Mouse (Mus musculus): ENCODE data around the gene Pde4a. TPM values are rescaled to one million over a fixed set of nuclear protein-coding genes. Genes with fewer than 3 reads are reported as not detected.

Gene Pde4a
- polyA plus RNA-seq (2012; rRNA removed) = 77.0 and 80.1 TPM in 2 replicates

DNA sequence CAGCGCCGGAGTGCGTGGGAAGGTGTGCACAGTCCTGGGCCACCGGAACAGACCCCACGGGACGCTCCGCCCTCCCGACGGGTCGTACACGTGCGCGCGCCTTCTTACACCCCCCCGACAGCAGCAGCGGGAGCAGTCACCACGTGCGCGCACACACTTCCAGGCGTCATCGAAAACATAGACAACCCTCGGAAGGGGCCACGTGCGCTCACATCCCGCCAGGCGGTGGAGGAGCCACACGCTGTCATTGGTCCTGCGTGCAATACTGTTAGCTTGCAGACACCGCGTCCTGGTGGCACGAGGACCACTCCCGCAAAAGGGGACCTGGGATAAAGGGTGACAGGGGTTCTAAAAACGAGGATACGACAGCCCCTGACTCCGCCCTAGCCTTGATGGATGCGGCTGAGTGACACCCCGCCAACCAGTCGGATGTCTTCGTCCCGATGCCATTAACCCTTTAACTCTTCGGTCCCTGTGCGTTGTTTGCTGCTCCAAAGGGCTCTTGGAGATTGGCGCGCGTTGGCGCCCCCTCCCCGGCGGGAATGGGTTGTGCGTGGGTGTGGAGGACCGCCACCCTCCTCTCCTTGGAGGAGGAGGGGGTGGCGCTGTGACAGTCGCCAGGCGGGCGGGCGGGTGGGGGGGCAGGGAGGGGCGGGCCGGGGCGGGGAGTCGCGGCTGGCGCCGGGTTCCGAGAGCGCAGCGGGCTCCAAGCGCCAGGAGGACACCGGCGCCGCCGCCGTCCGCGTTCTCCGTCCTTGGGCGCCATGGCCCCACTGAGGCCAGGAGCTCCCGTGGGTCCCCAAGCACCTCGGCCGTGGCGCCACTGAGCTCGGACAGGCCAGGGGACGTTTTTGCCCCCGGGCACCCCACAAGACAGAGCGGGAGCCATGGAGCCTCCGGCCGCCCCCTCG lies at the start of gene Pde4a:
Pde4a (plus strand) TSS at position 674 of the 911 bp plus-strand sequence.
- Histone ChIP-seq H3K27ac (ENCODE audit: insufficient read depth, low read length) (peak within 1 kb of the TSS; percentile 93), H3K4me1 (ENCODE audit: control insufficient read depth, insufficient read depth, low read length) (peaks cover 1% of the 10 kb centered on the region; the same call in 1 of the 2 replicates), H3K4me3 (ENCODE audit: insufficient read depth, low read length) (peak within 1 kb of the TSS; percentile 28)
- peak; percentile 59; the same call in 1 of the 2 replicates for TF ChIP-seq POLR2A (IDR thresholded peaks at IDR 0.05; ENCODE audit: extremely low read depth, insufficient read depth, low read length)
- no peak for TF ChIP-seq CTCF (IDR thresholded peaks at IDR 0.05; ENCODE audit: extremely low read depth, insufficient read depth, low read length)

DNA sequence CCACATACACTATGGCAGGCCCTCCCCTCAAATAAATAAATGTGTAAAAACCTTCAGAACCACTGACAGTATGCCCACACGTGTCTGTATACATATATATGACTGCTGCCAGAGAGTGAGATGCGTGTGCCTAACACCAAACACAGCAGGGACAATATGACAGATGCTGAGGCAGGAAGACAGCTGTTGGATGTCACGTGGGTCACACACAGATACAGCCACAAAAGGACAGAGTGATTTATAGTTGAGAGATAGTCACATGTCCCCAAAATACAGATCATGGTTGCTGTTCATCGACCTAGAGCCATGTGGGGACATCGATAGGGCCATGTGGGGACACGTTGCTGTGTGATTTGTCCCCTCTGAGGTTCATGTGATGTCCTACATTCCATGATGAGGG lies 48.4 kb upstream of the Pde4a start:
- TF ChIP-seq CTCF (IDR thresholded peaks at IDR 0.05; ENCODE audit: extremely low read depth, insufficient read depth, low read length) (no peak), POLR2A (IDR thresholded peaks at IDR 0.05; ENCODE audit: extremely low read depth, insufficient read depth, low read length) (no peak)
- H3K27ac ChIP-seq (ENCODE audit: insufficient read depth, low read length) = no peak overlapping the region
- no peaks in the 10 kb centered on the region for H3K4me1 ChIP-seq (ENCODE audit: control insufficient read depth, insufficient read depth, low read length)
- no peak overlapping the region for H3K4me3 ChIP-seq (ENCODE audit: insufficient read depth, low read length)

DNA sequence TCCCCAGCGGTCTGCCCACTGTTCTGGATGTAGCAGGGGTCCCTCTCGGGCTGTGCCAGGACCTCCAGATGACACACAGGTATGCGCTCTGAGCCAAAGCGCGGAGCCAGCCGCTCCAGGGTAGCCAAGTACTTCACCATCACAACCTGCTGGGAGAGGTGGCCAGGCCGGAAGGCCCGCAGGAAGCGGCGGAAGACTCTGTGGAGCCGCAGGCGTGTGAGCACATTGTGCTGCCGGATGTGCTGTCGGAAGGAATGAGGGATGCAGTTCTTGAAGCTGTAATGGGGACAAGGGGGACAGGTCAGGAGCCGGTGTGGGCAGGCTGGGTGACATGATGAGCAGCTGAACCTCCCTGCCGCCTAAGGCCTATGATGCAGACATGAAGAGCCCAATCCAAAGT lies 44.0 kb upstream of the Pde4a start:
- TF ChIP-seq POLR2A (IDR thresholded peaks at IDR 0.05; ENCODE audit: extremely low read depth, insufficient read depth, low read length) (no peak), CTCF (IDR thresholded peaks at IDR 0.05; ENCODE audit: extremely low read depth, insufficient read depth, low read length) (no peak)

DNA sequence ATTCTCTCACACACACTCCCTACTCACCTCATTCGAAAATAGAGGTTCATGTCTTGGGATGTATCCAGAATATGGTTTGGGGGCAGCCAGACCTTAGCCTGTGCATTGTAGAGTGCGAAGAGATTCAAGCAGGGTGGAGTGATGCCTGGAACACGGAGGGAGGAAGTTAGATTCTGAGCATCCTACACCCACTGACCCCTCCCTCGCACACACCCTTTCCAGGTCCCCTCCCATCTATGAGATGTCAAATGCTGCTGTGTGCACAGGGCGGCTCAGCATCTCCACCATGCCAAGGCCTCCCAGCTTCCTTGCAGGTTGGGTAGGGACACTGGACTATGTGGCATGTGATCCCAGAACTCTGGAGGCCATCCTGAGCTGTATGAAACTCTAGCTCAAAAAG lies 40.7 kb upstream of the Pde4a start:
- Histone ChIP-seq H3K27ac (ENCODE audit: insufficient read depth, low read length) (no peak overlapping the region), H3K4me1 (ENCODE audit: control insufficient read depth, insufficient read depth, low read length) (no peaks in the 10 kb centered on the region), H3K4me3 (ENCODE audit: insufficient read depth, low read length) (no peak overlapping the region)
- no peak for TF ChIP-seq CTCF (IDR thresholded peaks at IDR 0.05; ENCODE audit: extremely low read depth, insufficient read depth, low read length)

More for the DNA sequence above, 44.0 kb upstream of the Pde4a start:
- Histone ChIP-seq H3K27ac (ENCODE audit: insufficient read depth, low read length) (no peak overlapping the region), H3K4me1 (ENCODE audit: control insufficient read depth, insufficient read depth, low read length) (no peaks in the 10 kb centered on the region), H3K4me3 (ENCODE audit: insufficient read depth, low read length) (no peak overlapping the region)

DNA sequence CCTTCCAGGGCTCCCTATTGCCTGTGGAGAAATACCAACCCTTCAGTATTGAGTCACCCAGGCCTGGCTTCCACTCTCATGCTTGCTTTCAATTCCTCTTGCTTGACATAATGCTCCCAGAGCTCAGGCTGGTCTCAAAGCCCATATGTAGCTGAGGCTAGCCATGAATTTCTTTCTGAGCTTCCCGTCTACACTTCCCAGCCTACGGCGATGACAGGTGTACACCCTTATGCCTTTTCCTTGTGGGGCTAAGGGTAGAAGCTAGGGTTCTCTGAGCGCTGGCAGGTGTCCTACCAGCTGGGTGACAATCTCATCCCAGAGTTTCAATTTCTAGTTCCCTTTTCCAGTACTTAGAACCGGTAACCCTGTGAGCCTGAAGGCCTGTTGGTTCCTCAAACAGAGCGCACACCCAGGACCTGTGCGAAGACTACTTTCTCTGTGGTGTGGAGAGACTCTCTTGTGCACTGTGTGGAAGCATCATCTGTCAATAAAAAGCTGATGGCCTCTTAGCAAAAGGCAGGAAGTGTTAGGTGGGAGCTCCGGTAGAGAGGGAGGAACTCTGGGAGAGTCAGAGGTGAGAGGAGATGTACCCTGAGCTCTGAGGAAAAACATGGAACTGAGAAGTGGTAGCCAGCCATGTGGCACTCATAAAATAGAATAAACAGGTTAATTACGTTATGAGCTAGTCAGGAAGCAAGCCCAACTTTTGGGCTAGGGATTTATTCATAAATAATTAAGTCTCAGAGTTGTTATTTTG lies 39.8 kb upstream of the Pde4a start:
- Histone ChIP-seq H3K27ac (ENCODE audit: insufficient read depth, low read length) (no peak overlapping the region), H3K4me3 (ENCODE audit: insufficient read depth, low read length) (no peak overlapping the region), H3K4me1 (ENCODE audit: control insufficient read depth, insufficient read depth, low read length) (no peaks in the 10 kb centered on the region)
- TF ChIP-seq CTCF (IDR thresholded peaks at IDR 0.05; ENCODE audit: extremely low read depth, insufficient read depth, low read length) (no peak), POLR2A (IDR thresholded peaks at IDR 0.05; ENCODE audit: extremely low read depth, insufficient read depth, low read length) (no peak)

DNA sequence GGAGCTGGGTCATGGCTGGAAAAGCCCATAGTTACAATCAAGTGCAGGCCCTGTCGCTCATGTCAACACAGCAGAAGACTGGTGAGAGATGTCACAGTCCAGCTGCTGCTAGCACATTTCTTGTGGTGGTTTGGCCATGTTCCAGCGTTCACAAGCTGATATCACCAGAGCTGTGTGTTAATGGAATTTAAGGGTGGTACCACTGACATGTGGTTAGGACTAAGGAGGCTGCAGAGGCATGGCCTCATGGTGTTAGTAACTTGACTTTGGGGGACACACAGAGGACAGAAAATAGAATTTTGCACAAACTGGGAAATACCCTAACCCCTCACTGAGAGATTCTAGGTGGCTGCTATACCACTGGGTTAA lies 39.3 kb upstream of the Pde4a start:
- TF ChIP-seq CTCF (IDR thresholded peaks at IDR 0.05; ENCODE audit: extremely low read depth, insufficient read depth, low read length) (no peak), POLR2A (IDR thresholded peaks at IDR 0.05; ENCODE audit: extremely low read depth, insufficient read depth, low read length) (no peak)

DNA sequence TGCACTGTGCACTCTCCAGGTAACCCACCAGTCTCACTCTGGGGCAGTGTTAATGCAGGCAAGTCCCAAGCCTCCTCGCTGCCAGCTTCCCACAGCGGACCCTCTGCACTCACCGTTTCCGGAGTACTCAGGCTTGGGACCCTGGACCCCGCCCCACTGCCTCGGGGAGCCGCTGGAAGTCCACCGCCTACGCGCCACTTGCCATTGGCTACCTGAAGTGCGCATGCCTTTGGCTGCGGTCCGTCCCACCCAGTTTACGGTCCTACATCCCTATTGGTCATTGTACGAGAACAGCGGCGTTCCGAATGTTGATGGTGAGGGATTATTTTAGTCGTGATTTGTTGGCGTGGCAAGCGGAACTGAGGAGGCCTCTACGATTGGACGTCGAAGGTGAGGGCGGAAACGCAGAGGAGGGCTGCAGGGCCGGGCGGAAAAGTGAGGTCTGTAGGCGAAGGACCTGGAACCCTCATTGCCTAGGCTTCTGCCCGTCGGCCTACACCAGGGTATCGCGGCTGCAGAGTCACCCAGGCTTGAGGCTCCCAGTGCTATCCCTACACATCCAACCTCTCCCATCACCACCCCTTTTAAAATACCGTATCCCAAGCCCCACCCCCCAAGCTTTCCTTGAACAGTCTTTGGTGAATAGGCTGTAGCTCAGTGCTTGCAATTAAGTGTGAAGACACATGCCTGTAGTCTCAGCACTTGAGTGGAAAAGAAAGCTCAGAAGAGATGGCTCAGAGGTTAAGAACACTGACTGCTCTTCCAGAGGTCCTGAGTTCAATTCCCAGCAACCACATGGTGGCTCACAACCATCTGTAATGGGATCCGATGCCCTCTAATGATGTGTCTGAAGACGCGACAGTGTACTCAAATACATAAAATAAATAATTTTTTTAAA lies 34.2 kb upstream of the Pde4a start, which contains the start of gene Tyk2:
Tyk2 (minus strand) TSS at position 185 of the 898 bp plus-strand sequence.
- TF ChIP-seq POLR2A (IDR thresholded peaks at IDR 0.05; ENCODE audit: extremely low read depth, insufficient read depth, low read length) (peak; percentile 76; the same call in 1 of the 2 replicates), CTCF (IDR thresholded peaks at IDR 0.05; ENCODE audit: extremely low read depth, insufficient read depth, low read length) (no peak)
- Histone ChIP-seq H3K4me3 (ENCODE audit: insufficient read depth, low read length) (peak within 1 kb of the TSS; percentile 54), H3K4me1 (ENCODE audit: control insufficient read depth, insufficient read depth, low read length) (no peaks in the 10 kb centered on the region), H3K27ac (ENCODE audit: insufficient read depth, low read length) (no peak within 1 kb of the TSS)

More for the DNA sequence above, 39.3 kb upstream of the Pde4a start:
- Histone ChIP-seq H3K4me1 (ENCODE audit: control insufficient read depth, insufficient read depth, low read length) (no peaks in the 10 kb centered on the region), H3K4me3 (ENCODE audit: insufficient read depth, low read length) (no peak overlapping the region), H3K27ac (ENCODE audit: insufficient read depth, low read length) (no peak overlapping the region)

DNA sequence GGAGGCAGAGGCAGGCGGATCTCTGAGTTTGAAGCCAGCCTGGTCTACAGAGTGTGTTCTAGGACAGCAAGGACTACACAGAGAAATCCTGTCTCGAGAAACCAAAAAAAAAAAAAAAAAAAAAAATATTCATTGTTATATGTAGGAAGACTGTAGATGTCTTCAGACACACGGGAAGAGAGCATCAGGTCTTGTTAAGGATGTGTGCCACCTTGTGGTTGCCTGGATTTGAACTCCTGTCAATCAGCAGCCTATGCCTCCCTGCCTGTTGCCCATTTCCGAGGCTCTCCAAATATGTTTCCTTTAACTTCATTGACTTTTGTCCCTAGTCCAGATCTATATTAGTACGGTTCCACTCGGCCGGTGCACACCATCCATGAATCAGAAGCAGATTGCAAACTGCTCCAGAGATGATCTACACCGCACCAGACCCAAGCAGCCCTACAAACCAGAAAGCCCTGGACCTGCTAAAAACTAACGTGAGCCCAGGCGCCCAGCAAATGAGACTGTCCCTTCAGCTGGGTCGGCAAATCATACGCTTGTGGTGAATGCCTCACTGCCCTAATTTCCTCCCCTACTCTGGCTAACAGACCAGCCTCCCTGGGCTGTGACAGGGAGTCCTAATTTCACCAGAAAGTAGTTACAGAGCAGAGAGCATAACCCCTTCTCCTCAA lies 33.3 kb upstream of the Pde4a start:
- Histone ChIP-seq H3K27ac (ENCODE audit: insufficient read depth, low read length) (no peak overlapping the region), H3K4me1 (ENCODE audit: control insufficient read depth, insufficient read depth, low read length) (no peaks in the 10 kb centered on the region), H3K4me3 (ENCODE audit: insufficient read depth, low read length) (no peak overlapping the region)
- TF ChIP-seq POLR2A (IDR thresholded peaks at IDR 0.05; ENCODE audit: extremely low read depth, insufficient read depth, low read length) (no peak), CTCF (IDR thresholded peaks at IDR 0.05; ENCODE audit: extremely low read depth, insufficient read depth, low read length) (peak; percentile 34; the same call in 1 of the 2 replicates)
